Mouse (Mus musculus) intestine, embryonic 15.5 days (tissue): ENCODE data around the gene Gm10024. TPM values are rescaled to one million over a fixed set of nuclear protein-coding genes. Genes with fewer than 3 reads are reported as not detected.
"Not testable (repeated sequence)": the region's sequence is repeated elsewhere in the genome, so short reads cannot be mapped to it uniquely, and the experiment has no call there.

Experiments used
- ATAC-seq: fragments of 200-750 bp; cut with Nextera tagmentation; 2 replicates; pipeline ENCODE4 v1.8.0; 2017; ENCODE audit warnings: moderate TSS enrichment, moderate library complexity
- H3K27ac ChIP-seq: fragments of 300-500 bp; sonication (generic); 2 replicates; pipeline ENCODE4 v1.5.1; 2015; ENCODE audit warnings: mild to moderate bottlenecking, inconsistent platforms
- H3K27me3 ChIP-seq: fragments of 300-500 bp; sonication (generic); replicated peaks from 2 replicates; pipeline ENCODE4 v1.6.1; 2015; ENCODE audit warnings: inconsistent platforms
- H3K36me3 ChIP-seq: fragments of 300-500 bp; sonication (generic); 2 replicates; pipeline ENCODE4 v1.6.1; 2015; ENCODE audit warnings: inconsistent platforms
- H3K4me1 ChIP-seq: fragments of 300-500 bp; sonication (generic); replicated peaks from 2 replicates; pipeline ENCODE4 v1.6.1; 2015; ENCODE audit warnings: inconsistent platforms
- H3K4me2 ChIP-seq: fragments of 300-500 bp; sonication (generic); replicated peaks from 2 replicates; pipeline ENCODE4 v1.6.1; 2015; ENCODE audit warnings: mild to moderate bottlenecking, inconsistent platforms
- H3K4me3 ChIP-seq: fragments of 300-500 bp; sonication (generic); replicated peaks from 2 replicates; pipeline ENCODE4 v1.5.1; 2015; ENCODE audit warnings: inconsistent platforms
- H3K9ac ChIP-seq: fragments of 300-500 bp; sonication (generic); 2 replicates; pipeline ENCODE4 v1.6.1; 2015; ENCODE audit warnings: inconsistent platforms
- H3K9me3 ChIP-seq: fragments of 300-500 bp; sonication (generic); 2 replicates; pipeline ENCODE4 v1.6.1; 2016; ENCODE audit warnings: inconsistent platforms
- WGBS: fragments of 180-500 bp; shearing (Covaris S2); methylation state at CpG from one replicate; pipeline ENCODE4 v1.1.7; 2015; 5-methylcytosine and 5-hydroxymethylcytosine counted together
- polyA plus RNA-seq: library from polyadenylated mRNA; unstranded; fragments of >200 nt; fragmentation: Nextera tagmentation; extraction: Ambion mirVana; gene quantifications from 2 replicates; pipeline ENCODE4 v1.2.1, GENCODE M21; 2015

Gm10024 gene
- polyA plus RNA-seq, 1 experiment from 2014 or later: not detected

DNA sequence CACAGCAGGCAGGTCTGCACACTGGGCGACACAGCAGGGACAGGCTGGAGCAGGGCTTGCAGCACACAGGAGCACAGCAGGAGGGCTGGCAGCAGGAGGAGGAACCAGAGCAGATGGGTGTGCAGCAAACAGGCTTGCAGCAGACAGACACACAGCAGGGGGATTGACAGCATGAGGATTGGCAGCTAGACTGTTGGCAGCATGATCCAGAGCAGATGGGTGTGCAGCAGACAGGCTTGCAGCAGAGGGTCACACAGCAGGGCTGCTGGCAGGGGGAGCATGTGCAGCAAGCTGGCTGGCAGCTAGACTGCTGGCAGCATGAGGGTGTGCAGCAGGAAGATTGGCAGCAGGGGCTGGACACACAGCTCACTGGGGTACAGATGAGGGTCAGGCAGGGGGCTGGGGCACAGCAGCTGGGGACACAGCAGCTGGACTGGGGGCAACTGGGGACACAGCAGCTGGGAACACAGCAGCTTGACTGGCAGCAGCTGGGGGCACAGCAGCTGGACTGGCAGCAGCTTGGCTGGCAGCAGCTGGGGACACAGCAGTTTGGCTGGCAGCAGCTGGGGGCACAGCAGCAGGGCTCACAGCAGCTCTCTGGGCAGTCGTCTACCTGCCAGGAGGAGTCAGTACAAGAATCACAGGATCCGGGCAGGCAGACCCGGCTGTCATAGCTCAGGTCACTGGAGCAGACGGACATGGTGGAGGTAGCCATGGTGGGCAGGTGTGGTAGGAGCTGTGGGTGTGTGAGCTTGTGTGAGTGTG is 30.8 kb downstream of the Gm10024 start, which contains the start of gene Gm18596:
Gene Gm18596, minus strand, starts transcription at position 715 of the 765 bp plus-strand sequence.
- not testable (repeated sequence) for H3K27ac ChIP-seq, ATAC-seq, H3K36me3 ChIP-seq, H3K9me3 ChIP-seq, H3K4me3 ChIP-seq, H3K4me1 ChIP-seq, H3K9ac ChIP-seq, H3K4me2 ChIP-seq, H3K27me3 ChIP-seq
- 61% methylated on average over 5 of the region's 5 CpGs for WGBS

DNA sequence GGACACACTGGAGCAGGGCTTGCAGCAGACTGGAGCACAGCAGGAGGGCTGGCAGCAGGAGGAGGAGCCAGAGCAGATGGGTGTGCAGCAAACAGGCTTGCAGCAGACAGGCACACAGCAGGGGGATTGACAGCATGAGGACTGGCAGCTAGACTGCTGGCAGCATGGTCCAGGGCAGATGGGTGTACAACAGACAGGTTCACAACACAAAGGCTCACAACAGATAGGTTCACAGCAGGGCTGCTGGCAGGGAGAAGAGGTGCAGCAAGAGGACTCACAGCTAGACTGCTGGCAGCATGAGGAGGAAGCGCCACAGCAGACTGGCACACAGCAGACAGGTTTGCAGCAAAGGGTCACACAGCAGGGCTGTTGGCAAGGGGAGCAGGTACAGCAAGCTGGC is 39.4 kb downstream of the Gm10024 start:
- H3K9me3 ChIP-seq, H3K4me3 ChIP-seq, H3K36me3 ChIP-seq, H3K27ac ChIP-seq, H3K9ac ChIP-seq, H3K4me1 ChIP-seq, H3K4me2 ChIP-seq, H3K27me3 ChIP-seq, ATAC-seq: not testable (repeated sequence)
- 90% methylated on average over 1 of the region's 1 CpGs for WGBS

DNA sequence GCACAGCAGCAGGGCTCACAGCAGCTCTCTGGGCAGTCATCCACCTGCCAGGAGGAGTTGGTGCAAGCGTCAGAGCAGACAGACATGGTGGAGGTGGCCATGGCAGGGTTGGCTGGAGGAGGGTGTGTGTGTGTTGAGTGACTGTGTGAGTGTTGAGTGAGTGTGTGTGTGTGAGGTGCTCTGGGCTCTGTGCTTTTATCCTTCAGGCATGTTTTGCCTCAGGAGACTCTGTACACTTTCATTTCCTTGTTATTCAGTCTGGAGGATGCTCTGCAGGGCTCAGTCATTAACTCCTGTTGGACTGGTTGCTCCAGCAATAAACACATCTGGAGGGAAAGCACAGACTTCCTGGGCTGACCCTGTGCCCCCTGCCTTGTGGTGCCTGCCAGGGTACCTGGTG is 40.0 kb downstream of the Gm10024 start, which contains the start of gene Gm9736:
Gene Gm9736, minus strand, starts transcription at position 101 of the 400 bp plus-strand sequence.
- not testable (repeated sequence) for H3K27ac ChIP-seq, H3K27me3 ChIP-seq, H3K4me2 ChIP-seq, H3K36me3 ChIP-seq, H3K9me3 ChIP-seq, ATAC-seq, H3K9ac ChIP-seq, H3K4me3 ChIP-seq, H3K4me1 ChIP-seq
- 75% methylated on average over 1 of the region's 1 CpGs for WGBS

DNA sequence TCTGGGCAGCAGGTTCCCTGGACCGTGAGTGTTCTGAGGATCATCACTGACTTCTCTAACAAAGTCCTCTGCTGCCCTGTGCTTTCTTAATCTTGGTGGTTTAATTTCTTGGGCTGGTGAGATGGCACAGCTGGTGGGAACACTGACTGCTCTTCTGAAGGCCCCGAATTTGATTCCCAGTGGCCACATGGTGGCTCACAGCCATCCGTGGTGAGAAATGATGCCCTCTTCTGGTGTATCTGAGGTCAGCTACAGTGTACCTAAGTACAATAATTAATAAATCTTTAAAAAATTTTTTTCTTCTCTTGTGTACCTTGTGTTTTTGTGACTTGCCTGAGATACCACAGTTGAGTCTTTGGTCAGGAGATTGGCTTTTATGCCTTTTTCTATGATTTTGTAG is 41.1 kb downstream of the Gm10024 start:
- ATAC-seq, H3K4me2 ChIP-seq: not testable (repeated sequence)
- WGBS: 61% methylated on average over 3 of the region's 3 CpGs

DNA sequence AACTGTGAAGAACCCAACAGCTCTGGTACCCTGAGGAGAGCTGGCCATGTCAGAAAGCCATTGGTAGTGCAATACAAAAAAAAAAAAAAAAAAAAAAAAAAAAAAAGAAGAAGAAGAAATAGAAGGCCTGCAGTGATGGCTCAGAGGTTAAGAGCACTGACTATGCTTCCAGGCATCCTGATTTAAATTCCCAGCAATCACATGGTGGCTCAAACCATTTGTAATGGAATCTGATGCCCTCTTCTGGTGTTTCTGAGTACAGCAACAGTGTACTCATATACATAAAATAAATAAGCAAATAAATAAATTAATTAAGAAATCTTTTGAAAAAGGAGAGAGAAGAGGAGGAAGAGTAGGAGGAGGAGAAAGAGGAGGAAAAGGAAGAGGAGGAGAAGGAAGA is 42.2 kb downstream of the Gm10024 start:
- H3K9ac ChIP-seq: no peak overlapping the region
- no peak overlapping the region for H3K4me2 ChIP-seq
- ATAC-seq: no peak

More for the DNA sequence above, 41.1 kb downstream of the Gm10024 start:
- not testable (repeated sequence) for H3K27ac ChIP-seq, H3K36me3 ChIP-seq, H3K9me3 ChIP-seq, H3K9ac ChIP-seq, H3K4me3 ChIP-seq, H3K4me1 ChIP-seq, H3K27me3 ChIP-seq

DNA sequence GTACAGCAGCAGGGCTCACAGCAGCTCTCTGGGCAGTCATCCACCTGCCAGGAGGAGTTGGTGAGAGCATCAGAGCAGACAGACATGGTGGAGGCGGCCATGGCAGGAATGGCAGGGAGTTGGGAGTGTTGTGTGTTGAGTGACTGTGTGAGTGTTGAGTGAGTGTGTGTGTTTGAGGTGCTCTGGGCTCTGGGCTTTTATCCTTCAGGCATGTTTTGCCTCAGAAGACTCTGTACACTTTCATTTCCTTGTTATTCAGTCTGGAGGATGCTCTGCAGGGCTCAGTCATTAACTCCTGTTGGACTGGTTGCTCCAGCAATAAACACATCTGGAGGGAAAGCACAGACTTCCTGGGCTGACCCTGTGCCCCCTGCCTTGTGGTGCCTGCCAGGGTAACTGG is 48.3 kb downstream of the Gm10024 start, which contains the start of gene Gm3233:
Gene Gm3233, minus strand, starts transcription at position 101 of the 400 bp plus-strand sequence.
- H3K27me3 ChIP-seq, H3K9me3 ChIP-seq: not testable (repeated sequence)
- 78% methylated on average over 1 of the region's 1 CpGs for WGBS

More for the DNA sequence above, 42.2 kb downstream of the Gm10024 start:
- Histone ChIP-seq H3K27ac (no peak overlapping the region), H3K36me3 (no peaks in the 10 kb centered on the region), H3K9me3 (no peaks in the 10 kb centered on the region), H3K4me1 (no peaks in the 10 kb centered on the region), H3K4me3 (no peak overlapping the region), H3K27me3 (no peaks in the 10 kb centered on the region)

More for the DNA sequence above, 48.3 kb downstream of the Gm10024 start, which contains the start of gene Gm3233:
- not testable (repeated sequence) for H3K4me3 ChIP-seq, H3K4me1 ChIP-seq, H3K9ac ChIP-seq, H3K36me3 ChIP-seq, H3K27ac ChIP-seq, H3K4me2 ChIP-seq, ATAC-seq

Other genes with a start within 250 kb of the Gm10024 start
- 39.1 and 40.3 TPM in 2 replicates for gene Fam207a, start 195.7 kb upstream of the Gm10024 start, polyA plus RNA-seq
- 3.2 and 3.7 TPM in 2 replicates for gene Itgb2, start 181.2 kb upstream of the Gm10024 start, polyA plus RNA-seq
- gene Pttg1ip, start 129.7 kb upstream of the Gm10024 start, polyA plus RNA-seq: 146 and 156 TPM in 2 replicates
- gene Sumo3, start 105.4 kb upstream of the Gm10024 start, polyA plus RNA-seq: 338 and 345 TPM in 2 replicates
- 4.1 and 5.4 TPM in 2 replicates for gene Gm49325, start 105.3 kb upstream of the Gm10024 start, polyA plus RNA-seq
- gene Ube2g2, start 89.2 kb upstream of the Gm10024 start, polyA plus RNA-seq: 65.0 and 70.3 TPM in 2 replicates
- 0.47 and 0.53 TPM in 2 replicates for gene Tspear, start 24.9 kb upstream of the Gm10024 start, polyA plus RNA-seq
- gene Gm19402, start 20.7 kb upstream of the Gm10024 start, polyA plus RNA-seq: not detected in 2 replicates
- gene Gm9508, start 14.2 kb upstream of the Gm10024 start, polyA plus RNA-seq: not detected in 2 replicates
- gene Gm10272, start 4.8 kb upstream of the Gm10024 start, polyA plus RNA-seq: not detected in 2 replicates
- gene Gm10142, start 4.3 kb downstream of the Gm10024 start, polyA plus RNA-seq: not detected in 2 replicates
- not detected in 2 replicates for gene Krtap12-1, start 9.1 kb downstream of the Gm10024 start, polyA plus RNA-seq
- gene Gm10100, start 15.0 kb downstream of the Gm10024 start, polyA plus RNA-seq: not detected in 2 replicates
- gene Gm18596, start 31.2 kb downstream of the Gm10024 start, polyA plus RNA-seq: not detected in 2 replicates
- not detected in 2 replicates for gene Gm9736, start 39.9 kb downstream of the Gm10024 start, polyA plus RNA-seq
- gene Gm3233, start 48.2 kb downstream of the Gm10024 start, polyA plus RNA-seq: not detected in 2 replicates
- not detected in 2 replicates for gene Gm3238, start 59.9 kb downstream of the Gm10024 start, polyA plus RNA-seq
- not detected in 2 replicates for gene Gm7138, start 65.5 kb downstream of the Gm10024 start, polyA plus RNA-seq
- gene Gm3250, start 71.1 kb downstream of the Gm10024 start, polyA plus RNA-seq: not detected in 2 replicates
- not detected in 2 replicates for gene Gm7137, start 76.7 kb downstream of the Gm10024 start, polyA plus RNA-seq
- gene Gm9639, start 83.6 kb downstream of the Gm10024 start, polyA plus RNA-seq: not detected in 2 replicates
- not detected in 2 replicates for gene Gm19668, start 87.7 kb downstream of the Gm10024 start, polyA plus RNA-seq
- gene Gm9507, start 100.4 kb downstream of the Gm10024 start, polyA plus RNA-seq: not detected in 2 replicates
- not detected in 2 replicates for gene Gm2696, start 103.2 kb downstream of the Gm10024 start, polyA plus RNA-seq
- not detected in 2 replicates for gene Krtap10-4, start 115.6 kb downstream of the Gm10024 start, polyA plus RNA-seq
- not detected in 2 replicates for gene Krtap10-10, start 124.5 kb downstream of the Gm10024 start, polyA plus RNA-seq
- gene Gm36176, start 135.3 kb downstream of the Gm10024 start, polyA plus RNA-seq: not detected in 2 replicates
- not detected in 2 replicates for gene Gm10318, start 141.4 kb downstream of the Gm10024 start, polyA plus RNA-seq
- not detected in 2 replicates for gene Gm3285, start 150.5 kb downstream of the Gm10024 start, polyA plus RNA-seq
- gene Lrrc3, start 191.1 kb downstream of the Gm10024 start, polyA plus RNA-seq: 3.9 TPM in 2 replicates